Mouse (Mus musculus): ENCODE measurements around the gene Prkcb. TPM values are rescaled to one million over a fixed set of nuclear protein-coding genes. Genes with fewer than 3 reads are reported as not detected.

The Prkcb gene
- polyA plus RNA-seq, 1 experiment from 2014 or later, result 29.4 TPM

- Histone ChIP-seq H3K9me3 (replicated peaks; ENCODE audit: control insufficient read depth, low read length) (no peaks in the 10 kb centered on the region), H3K27ac (ENCODE audit: low read depth, low read length) (no peak overlapping the region), H3K9ac (ENCODE audit: low read length) (no peak overlapping the region), H3K4me1 (ENCODE audit: control insufficient read depth, insufficient read depth, low read length) (peaks cover 3% of the 10 kb centered on the region; the same call in 1 of the 2 replicates), H3K36me3 (ENCODE audit: control insufficient read depth, insufficient read depth, low read length) (no peaks in the 10 kb centered on the region), H3K27me3 (replicated peaks; ENCODE audit: control insufficient read depth, insufficient read depth, low read length) (no peaks in the 10 kb centered on the region), H3K4me3 (ENCODE audit: low read depth, low read length) (no peak overlapping the region), H3K4me2 (ENCODE audit: low read length) (no peak overlapping the region)
- ATAC-seq (no peak), DNase-seq (ENCODE audit: low spot score) (no peak)
- 80% methylated on average over 10 of the region's 10 CpGs for WGBS
These were observed 41.2 kb upstream of the Prkcb start for GRCm38 (mm10) chr7:122247254-122247864.

- no peak overlapping the region for H3K27ac ChIP-seq (ENCODE audit: low read depth, low read length)
- DNase-seq (ENCODE audit: low spot score) (no peak), ATAC-seq (no peak)
- H3K4me2 ChIP-seq (ENCODE audit: low read length), result no peak overlapping the region
- no peaks in the 10 kb centered on the region for H3K9me3 ChIP-seq (replicated peaks; ENCODE audit: control insufficient read depth, low read length)
- no peaks in the 10 kb centered on the region for H3K4me1 ChIP-seq (ENCODE audit: control insufficient read depth, insufficient read depth, low read length)
- H3K36me3 ChIP-seq (ENCODE audit: control insufficient read depth, insufficient read depth, low read length), result no peaks in the 10 kb centered on the region
- no peak overlapping the region for H3K9ac ChIP-seq (ENCODE audit: low read length)
- no peaks in the 10 kb centered on the region for H3K27me3 ChIP-seq (replicated peaks; ENCODE audit: control insufficient read depth, insufficient read depth, low read length)
- H3K4me3 ChIP-seq (ENCODE audit: low read depth, low read length), result no peak overlapping the region
- 90% methylated on average over 9 of the region's 9 CpGs for WGBS
These were observed 39.2 kb upstream of the Prkcb start for GRCm38 (mm10) chr7:122249321-122249821.

GRCm38 (mm10) chr7:122251197-122252011 lies 37.1 kb upstream of the Prkcb start:
- Histone ChIP-seq H3K4me3 (ENCODE audit: low read depth, low read length) (no peak overlapping the region), H3K9ac (ENCODE audit: low read length) (no peak overlapping the region), H3K4me2 (ENCODE audit: low read length) (peak overlapping the region; percentile 34; the same call in 1 of the 2 replicates), H3K4me1 (ENCODE audit: control insufficient read depth, insufficient read depth, low read length) (no peaks in the 10 kb centered on the region), H3K27ac (ENCODE audit: low read depth, low read length) (no peak overlapping the region), H3K9me3 (replicated peaks; ENCODE audit: control insufficient read depth, low read length) (no peaks in the 10 kb centered on the region), H3K27me3 (replicated peaks; ENCODE audit: control insufficient read depth, insufficient read depth, low read length) (no peaks in the 10 kb centered on the region), H3K36me3 (ENCODE audit: control insufficient read depth, insufficient read depth, low read length) (no peaks in the 10 kb centered on the region)
- DNase-seq (ENCODE audit: low spot score), result peak; percentile 85
- 27% methylated on average over 21 of the region's 21 CpGs for WGBS
- peak; percentile 65 for ATAC-seq

- Histone ChIP-seq H3K27me3 (replicated peaks; ENCODE audit: control insufficient read depth, insufficient read depth, low read length) (no peaks in the 10 kb centered on the region), H3K36me3 (ENCODE audit: control insufficient read depth, insufficient read depth, low read length) (no peaks in the 10 kb centered on the region), H3K4me2 (ENCODE audit: low read length) (no peak overlapping the region), H3K9me3 (replicated peaks; ENCODE audit: control insufficient read depth, low read length) (no peaks in the 10 kb centered on the region), H3K27ac (ENCODE audit: low read depth, low read length) (no peak overlapping the region), H3K4me3 (ENCODE audit: low read depth, low read length) (no peak overlapping the region), H3K9ac (ENCODE audit: low read length) (no peak overlapping the region), H3K4me1 (ENCODE audit: control insufficient read depth, insufficient read depth, low read length) (no peaks in the 10 kb centered on the region)
- DNase-seq (ENCODE audit: low spot score), result no peak
- no peak for ATAC-seq
- 88% methylated on average over 7 of the region's 7 CpGs for WGBS
These were observed 31.8 kb upstream of the Prkcb start for GRCm38 (mm10) chr7:122256722-122257121.

GRCm38 (mm10) chr7:122258521-122258920 lies 30.0 kb upstream of the Prkcb start:
- H3K9me3 ChIP-seq (replicated peaks; ENCODE audit: control insufficient read depth, low read length), result no peaks in the 10 kb centered on the region
- ATAC-seq, result no peak
- no peaks in the 10 kb centered on the region for H3K4me1 ChIP-seq (ENCODE audit: control insufficient read depth, insufficient read depth, low read length)
- H3K4me3 ChIP-seq (ENCODE audit: low read depth, low read length), result no peak overlapping the region
- H3K27ac ChIP-seq (ENCODE audit: low read depth, low read length), result no peak overlapping the region
- DNase-seq (ENCODE audit: low spot score), result no peak
- H3K36me3 ChIP-seq (ENCODE audit: control insufficient read depth, insufficient read depth, low read length), result no peaks in the 10 kb centered on the region
- H3K9ac ChIP-seq (ENCODE audit: low read length), result no peak overlapping the region
- 88% methylated on average over 4 of the region's 4 CpGs for WGBS
- no peaks in the 10 kb centered on the region for H3K27me3 ChIP-seq (replicated peaks; ENCODE audit: control insufficient read depth, insufficient read depth, low read length)
- no peak overlapping the region for H3K4me2 ChIP-seq (ENCODE audit: low read length)

GRCm38 (mm10) chr7:122260055-122260602 lies 28.4 kb upstream of the Prkcb start:
- no peak overlapping the region for H3K9ac ChIP-seq (ENCODE audit: low read length)
- H3K4me1 ChIP-seq (ENCODE audit: control insufficient read depth, insufficient read depth, low read length), result no peaks in the 10 kb centered on the region
- DNase-seq (ENCODE audit: low spot score), result no peak
- no peaks in the 10 kb centered on the region for H3K27me3 ChIP-seq (replicated peaks; ENCODE audit: control insufficient read depth, insufficient read depth, low read length)
- H3K4me2 ChIP-seq (ENCODE audit: low read length), result no peak overlapping the region
- H3K4me3 ChIP-seq (ENCODE audit: low read depth, low read length), result no peak overlapping the region
- H3K27ac ChIP-seq (ENCODE audit: low read depth, low read length), result no peak overlapping the region
- no peaks in the 10 kb centered on the region for H3K36me3 ChIP-seq (ENCODE audit: control insufficient read depth, insufficient read depth, low read length)
- no peak for ATAC-seq
- 89% methylated on average over 5 of the region's 5 CpGs for WGBS
- no peaks in the 10 kb centered on the region for H3K9me3 ChIP-seq (replicated peaks; ENCODE audit: control insufficient read depth, low read length)

- H3K9me3 ChIP-seq (replicated peaks; ENCODE audit: control insufficient read depth, low read length), result no peaks in the 10 kb centered on the region
- WGBS, result 93% methylated on average over 4 of the region's 4 CpGs
- ATAC-seq, result no peak
These were observed 19.5 kb upstream of the Prkcb start for GRCm38 (mm10) chr7:122268983-122269486.

GRCm38 (mm10) chr7:122272334-122272733 lies 16.2 kb upstream of the Prkcb start:
- no peak overlapping the region for H3K9ac ChIP-seq (ENCODE audit: low read length)
- no peaks in the 10 kb centered on the region for H3K27me3 ChIP-seq (replicated peaks; ENCODE audit: control insufficient read depth, insufficient read depth, low read length)
- H3K27ac ChIP-seq (ENCODE audit: low read depth, low read length), result no peak overlapping the region
- no peak overlapping the region for H3K4me3 ChIP-seq (ENCODE audit: low read depth, low read length)
- no peaks in the 10 kb centered on the region for H3K4me1 ChIP-seq (ENCODE audit: control insufficient read depth, insufficient read depth, low read length)
- H3K36me3 ChIP-seq (ENCODE audit: control insufficient read depth, insufficient read depth, low read length), result no peaks in the 10 kb centered on the region
- DNase-seq (ENCODE audit: low spot score) (no peak), ATAC-seq (no peak)
- WGBS, result 91% methylated on average over 2 of the region's 2 CpGs
- no peak overlapping the region for H3K4me2 ChIP-seq (ENCODE audit: low read length)
- H3K9me3 ChIP-seq (replicated peaks; ENCODE audit: control insufficient read depth, low read length), result no peaks in the 10 kb centered on the region

More at GRCm38 (mm10) chr7:122268983-122269486, 19.5 kb upstream of the Prkcb start:
- H3K27ac ChIP-seq (ENCODE audit: low read depth, low read length), result no peak overlapping the region
- no peaks in the 10 kb centered on the region for H3K36me3 ChIP-seq (ENCODE audit: control insufficient read depth, insufficient read depth, low read length)
- no peak overlapping the region for H3K4me3 ChIP-seq (ENCODE audit: low read depth, low read length)
- DNase-seq (ENCODE audit: low spot score), result no peak
- H3K4me1 ChIP-seq (ENCODE audit: control insufficient read depth, insufficient read depth, low read length), result no peaks in the 10 kb centered on the region
- no peak overlapping the region for H3K4me2 ChIP-seq (ENCODE audit: low read length)
- no peaks in the 10 kb centered on the region for H3K27me3 ChIP-seq (replicated peaks; ENCODE audit: control insufficient read depth, insufficient read depth, low read length)
- H3K9ac ChIP-seq (ENCODE audit: low read length), result no peak overlapping the region

Data from forebrain, embryonic 14.5 days (tissue).